Mouse (Mus musculus): ENCODE measurements around the gene Olfr1184. TPM values are rescaled to one million over a fixed set of nuclear protein-coding genes. Genes with fewer than 3 reads are reported as not detected.
"Not testable (repeated sequence)": the region's sequence is repeated elsewhere in the genome, so short reads cannot be mapped to it uniquely, and the experiment has no call there.

Olfr1184 gene
- total RNA-seq (2021): not detected
- long read RNA-seq, experiment 1: 0 reads
- long read RNA-seq, experiment 2: 0 reads

GRCm38 (mm10) chr2:88483298-88483697, at the start of gene Olfr1184:
Gene Olfr1184, plus strand, starts transcription at chr2:88483598.
- DNase-seq: no peak

DNA sequence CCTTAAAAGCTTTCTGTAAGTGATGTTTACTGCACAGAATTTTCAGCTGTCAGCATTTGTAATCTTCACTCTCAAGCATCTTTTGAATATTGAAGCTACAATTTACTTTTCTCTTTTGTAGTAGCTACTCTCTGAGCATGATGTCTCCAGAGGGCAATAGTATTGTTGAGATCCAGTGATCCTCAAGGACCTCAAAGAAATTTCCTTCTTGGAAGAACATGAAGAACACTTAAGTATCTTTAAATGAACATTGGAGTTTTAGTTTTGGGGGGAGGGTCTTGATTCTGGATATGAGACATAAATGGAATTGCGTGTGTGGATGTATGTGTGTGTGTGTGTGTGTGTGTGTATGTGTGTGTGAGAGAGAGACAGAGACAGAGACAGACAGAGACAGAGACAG, 34.4 kb upstream of the Olfr1184 start, which contains the start of gene Gm13757:
Gene Gm13757, minus strand, starts transcription at position 101 of the 400 bp plus-strand sequence.
- no peak for DNase-seq

DNA sequence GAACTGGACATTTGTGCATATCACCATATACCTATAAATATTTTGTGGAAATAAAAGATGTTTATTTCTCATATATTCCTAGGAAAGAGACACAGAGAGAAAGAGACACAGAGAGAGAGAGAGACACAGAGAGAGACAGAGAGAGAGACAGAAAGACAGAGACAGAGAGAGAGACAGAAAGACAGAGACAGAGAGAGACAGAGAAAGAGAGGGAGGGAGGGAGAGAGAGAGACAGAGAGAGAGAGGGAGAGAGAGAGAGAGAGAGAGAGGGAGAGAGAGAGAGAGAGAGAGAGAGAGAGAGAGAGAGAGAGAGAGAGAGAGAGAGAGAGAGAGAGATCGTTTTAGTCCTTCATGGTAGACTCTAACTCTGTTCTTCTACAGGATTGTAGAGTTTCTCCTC, 28.8 kb upstream of the Olfr1184 start, which contains the start of gene Olfr1183:
Gene Olfr1183, plus strand, starts transcription at position 301 of the 400 bp plus-strand sequence.
- DNase-seq: not testable (repeated sequence)

DNA sequence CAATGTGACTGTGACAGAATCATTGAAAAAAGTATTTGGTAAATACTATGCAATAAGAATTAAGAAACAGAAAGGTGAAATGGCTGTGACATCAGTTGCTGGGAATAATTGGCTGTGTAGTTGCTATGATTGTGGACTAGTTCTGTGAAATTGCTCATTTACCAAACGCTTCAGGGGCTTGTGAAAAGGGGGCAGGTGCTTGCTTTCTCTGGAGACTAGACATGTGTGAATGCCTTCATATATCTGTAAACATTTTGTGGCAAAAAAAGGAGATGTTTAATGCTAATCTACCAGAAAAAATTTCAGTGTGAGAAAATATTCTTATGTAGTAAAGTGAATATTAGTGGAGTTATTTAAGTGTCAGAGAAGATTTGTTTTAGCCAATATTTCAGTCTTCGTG, 9.6 kb downstream of the Olfr1184 start, which contains the start of gene Olfr1185-ps1:
Gene Olfr1185-ps1, plus strand, starts transcription at position 301 of the 400 bp plus-strand sequence.
- no peak for DNase-seq

GRCm38 (mm10) chr2:88518251-88518650, 34.9 kb downstream of the Olfr1184 start, which contains the start of gene Olfr1186:
Gene Olfr1186, plus strand, starts transcription at chr2:88518551.
- no peak for DNase-seq

GRCm38 (mm10) chr2:88525720-88526119, 42.3 kb downstream of the Olfr1184 start:
- DNase-seq: no peak

Other genes with a start within 250 kb of the Olfr1184 start
- not detected for gene Olfr1173, start 203.7 kb upstream of the Olfr1184 start, total RNA-seq (2021)
- not detected for gene Olfr1174-ps, start 168.5 kb upstream of the Olfr1184 start, total RNA-seq (2021)
- gene Olfr1175-ps, start 156.4 kb upstream of the Olfr1184 start, total RNA-seq (2021): not detected
- gene Olfr1176, start 146.9 kb upstream of the Olfr1184 start, total RNA-seq (2021): not detected
- not detected for gene Olfr1177-ps, start 137.1 kb upstream of the Olfr1184 start, total RNA-seq (2021)
- not detected for gene Olfr1178, start 96.5 kb upstream of the Olfr1184 start, total RNA-seq (2021)
- not detected for gene Olfr1179, start 77.1 kb upstream of the Olfr1184 start, total RNA-seq (2021)
- not detected for gene Olfr1180, start 64.4 kb upstream of the Olfr1184 start, total RNA-seq (2021)
- not detected for gene Olfr1181, start 57.4 kb upstream of the Olfr1184 start, total RNA-seq (2021)
- gene Gm13757, start 34.5 kb upstream of the Olfr1184 start, total RNA-seq (2021): not detected
- not detected for gene Olfr1183, start 28.7 kb upstream of the Olfr1184 start, total RNA-seq (2021)
- gene Olfr1185-ps1, start 9.7 kb downstream of the Olfr1184 start, total RNA-seq (2021): not detected
- gene Olfr1186, start 35.0 kb downstream of the Olfr1184 start, total RNA-seq (2021): not detected
- gene Olfr1188, start 73.3 kb downstream of the Olfr1184 start, total RNA-seq (2021): not detected
- not detected for gene Olfr1189, start 102.9 kb downstream of the Olfr1184 start, total RNA-seq (2021)
- gene Olfr1191-ps1, start 156.9 kb downstream of the Olfr1184 start, total RNA-seq (2021): not detected
- not detected for gene Olfr1192-ps1, start 164.9 kb downstream of the Olfr1184 start, total RNA-seq (2021)
- gene Olfr1193, start 192.0 kb downstream of the Olfr1184 start, total RNA-seq (2021): not detected
- not detected for gene Olfr1195, start 205.6 kb downstream of the Olfr1184 start, total RNA-seq (2021)
- not detected for gene Olfr1196, start 221.0 kb downstream of the Olfr1184 start, total RNA-seq (2021)
- not detected for gene Olfr1197, start 248.8 kb downstream of the Olfr1184 start, total RNA-seq (2021)

Data from gastrocnemius, postnatal 10 days (tissue).